Mouse (Mus musculus) MEL (cell line): ENCODE results near the gene Fut9.

Source experiments
- CHD1 ChIP-seq: IDR thresholded peaks from 2 replicates; pipeline ENCODE4 v1.6.1; 2012; ENCODE audit warnings: low read depth, mild to moderate bottlenecking, inconsistent platforms, low read length, improper control_type of control experiment
- CHD2 ChIP-seq: IDR thresholded peaks from 2 replicates; pipeline ENCODE4 v1.6.1; 2011; ENCODE audit warnings: low read length, improper control_type of control experiment
- CTCF ChIP-seq, 3 experiments: IDR thresholded peaks in 2 of 3; conservative IDR thresholded peaks in 1 of 3; 2 replicates each; pipeline ENCODE4 v1.5.1; 2011 to 2012; ENCODE audit warnings: low read length in 3 of 3, low read depth in 2 of 3, mild to moderate bottlenecking in 2 of 3, improper control_type of control experiment in 1 of 3, inconsistent platforms in 1 of 3, mixed read lengths in 1 of 3, moderate library complexity in 1 of 3; ENCODE audit not compliant: control insufficient read depth in 1 of 3, insufficient read depth in 1 of 3, poor library complexity in 1 of 3, severe bottlenecking in 1 of 3
- POLR2AphosphoS5 ChIP-seq: IDR thresholded peaks from 2 replicates; pipeline ENCODE4 v1.6.1; 2012; ENCODE audit warnings: low read depth, borderline replicate concordance, mild to moderate bottlenecking, inconsistent platforms, low read length, moderate library complexity, mixed read lengths
- SIN3A ChIP-seq: IDR thresholded peaks from 2 replicates; pipeline ENCODE4 v1.6.1; 2012; ENCODE audit warnings: low read length, improper control_type of control experiment, inconsistent platforms
- ZMIZ1 ChIP-seq: IDR thresholded peaks from 2 replicates; pipeline ENCODE4 v1.6.1; 2012; ENCODE audit warnings: low read depth, mild to moderate bottlenecking, inconsistent platforms, low read length, improper control_type of control experiment, moderate library complexity

DNA sequence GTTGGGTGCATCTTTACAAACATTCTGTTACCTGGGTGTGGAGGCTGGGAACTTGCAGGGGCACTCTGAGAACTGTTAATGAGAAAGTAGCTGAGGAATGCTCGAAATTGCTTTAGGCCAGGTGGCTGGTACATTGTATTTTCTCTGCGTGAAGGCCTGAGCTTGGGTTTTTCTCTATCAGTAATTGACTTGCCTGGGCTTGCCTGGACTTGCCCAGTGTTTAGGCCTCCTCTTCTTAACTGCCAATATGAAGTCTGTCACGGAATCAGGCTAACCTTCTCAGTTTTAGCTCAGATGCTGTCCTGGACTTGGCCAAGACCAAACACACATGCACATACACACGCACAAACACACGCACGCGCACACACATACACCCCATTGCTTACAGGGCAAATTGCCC, 15.7 kb upstream of the Fut9 start:
- TF ChIP-seq SIN3A (no peak), CHD2 (no peak), CTCF (IDR thresholded peaks at IDR 0.05 in 2 of 3, conservative IDR thresholded peaks at IDR 0.05 in 1 of 3; ENCODE audit: control insufficient read depth in 1 of 3, insufficient read depth in 1 of 3, low read depth in 2 of 3, low read length in 3 of 3, poor library complexity in 1 of 3, severe bottlenecking in 1 of 3) (no peak), POLR2AphosphoS5 (no peak), ZMIZ1 (no peak), CHD1 (no peak)
